Mouse (Mus musculus) layer of hippocampus, adult 18-20 months (tissue): Measurements from ENCODE around the gene Npff. TPM values are rescaled to one million over a fixed set of nuclear protein-coding genes. Genes with fewer than 3 reads are reported as not detected.

Experiments
- DNase-seq, 2 experiments: peaks; one replicate each; pipeline ENCODE4 v3.0.0; 2022; ENCODE audit warnings: low spot score in 2 of 2
- long read RNA-seq: library from polyadenylated mRNA; stranded (forward); transcript quantifications from one replicate; pipeline ENCODE4 v2.0.0, GENCODE M21; 2021
- total RNA-seq, 2 experiments: library from RNA; stranded (reverse); gene quantifications; 2 replicates each; pipeline ENCODE4 v1.2.3; 2021

The Npff gene
- 1 to 10 TPM; 2.4 to 2.6 TPM for total RNA-seq
- long read RNA-seq, result 0 reads

- DNase-seq, result peak in 1 of 2 experiments; percentile 90
Observed at GRCm38 (mm10) chr15:102524892-102525485, at the start of gene Npff. TSS of gene Npff (minus strand) at chr15:102524942.

GRCm38 (mm10) chr15:102572081-102572480, 47.3 kb upstream of the Npff start:
- no peak for DNase-seq

- DNase-seq, result no peak
Observed at GRCm38 (mm10) chr15:102567849-102568248, 43.1 kb upstream of the Npff start.

- DNase-seq, result no peak
Observed at GRCm38 (mm10) chr15:102563681-102564080, 38.9 kb upstream of the Npff start.

- no peak for DNase-seq
Observed at GRCm38 (mm10) chr15:102563061-102563460, 38.3 kb upstream of the Npff start.

- DNase-seq, result no peak
Observed at GRCm38 (mm10) chr15:102562491-102562890, 37.7 kb upstream of the Npff start.

GRCm38 (mm10) chr15:102557580-102557979, 32.8 kb upstream of the Npff start:
- DNase-seq, result no peak

- no peak for DNase-seq
Observed at GRCm38 (mm10) chr15:102555581-102555980, 30.8 kb upstream of the Npff start.

GRCm38 (mm10) chr15:102552599-102552998, 27.9 kb upstream of the Npff start:
- DNase-seq, result no peak

- no peak for DNase-seq
Observed at GRCm38 (mm10) chr15:102547478-102547877, 22.7 kb upstream of the Npff start.

- DNase-seq, result peak; percentile 90 to 96
Observed at GRCm38 (mm10) chr15:102546677-102547427, 22.1 kb upstream of the Npff start.

GRCm38 (mm10) chr15:102546246-102546645, 21.5 kb upstream of the Npff start:
- DNase-seq, result no peak

GRCm38 (mm10) chr15:102544801-102545200, 20.1 kb upstream of the Npff start:
- peak; percentile 43 to 68 for DNase-seq

- DNase-seq, result no peak
Observed at GRCm38 (mm10) chr15:102533926-102534325, 9.2 kb upstream of the Npff start.

- no peak for DNase-seq
Observed at GRCm38 (mm10) chr15:102532106-102532900, 7.6 kb upstream of the Npff start.

- DNase-seq, result no peak
Observed at GRCm38 (mm10) chr15:102531586-102531985, 6.8 kb upstream of the Npff start.

GRCm38 (mm10) chr15:102530566-102530965, 5.8 kb upstream of the Npff start:
- DNase-seq, result no peak

GRCm38 (mm10) chr15:102528396-102528795, 3.7 kb upstream of the Npff start:
- DNase-seq, result no peak

GRCm38 (mm10) chr15:102527936-102528335, 3.2 kb upstream of the Npff start:
- no peak for DNase-seq

- no peak for DNase-seq
Observed at GRCm38 (mm10) chr15:102526111-102527002, 1.6 kb upstream of the Npff start.

- DNase-seq, result no peak
Observed at GRCm38 (mm10) chr15:102521480-102521879, 3.3 kb downstream of the Npff start.
